Mouse (Mus musculus) ES-E14 (cell line): ENCODE results near the gene Dctpp1.

Source experiments
- HCFC1 ChIP-seq: IDR thresholded peaks from 2 replicates; pipeline ENCODE4 v1.6.1; 2012; ENCODE audit warnings: low read length, inconsistent platforms, borderline replicate concordance; ENCODE audit not compliant: insufficient read depth
- MAFK ChIP-seq: IDR thresholded peaks from 2 replicates; pipeline ENCODE4 v1.6.1; 2014; ENCODE audit warnings: mild to moderate bottlenecking, low read depth, low read length, inconsistent platforms; ENCODE audit not compliant: insufficient read depth
- ZNF384 ChIP-seq: IDR thresholded peaks from 2 replicates; pipeline ENCODE4 v1.6.1; 2012; ENCODE audit warnings: low read depth, low read length, inconsistent platforms

GRCm38 (mm10) chr7:127208553-127209438 lies 51.7 kb downstream of the Dctpp1 start, which contains the start of gene Mylpf:
- TF ChIP-seq HCFC1 (no peak), MAFK (no peak), ZNF384 (peak; percentile 99)
